Mouse (Mus musculus) olfactory bulb, adult 2 months (tissue): ENCODE measurements around the gene Stk19.

Experiments used
- CTCF ChIP-seq: fragments of 200-500 bp; IDR thresholded peaks from 2 replicates; pipeline ENCODE4 v1.5.1; 2012; ENCODE audit warnings: low read depth, mild to moderate bottlenecking, low read length, moderate library complexity; ENCODE audit not compliant: insufficient read depth
- POLR2A ChIP-seq: fragments of 200-500 bp; IDR thresholded peaks from 2 replicates; pipeline ENCODE4 v1.6.1; 2012; ENCODE audit warnings: mild to moderate bottlenecking, low read depth, low read length, moderate library complexity; ENCODE audit not compliant: insufficient read depth

- TF ChIP-seq POLR2A (no peak), CTCF (no peak)
Measured at GRCm38 (mm10) chr17:34879336-34879879, 42.7 kb upstream of the Stk19 start, which contains the start of gene Zbtb12.
